Mouse (Mus musculus) liver, embryonic 14.5 days (tissue): Measurements from ENCODE around the gene Pno1. TPM values are rescaled to one million over a fixed set of nuclear protein-coding genes. Genes with fewer than 3 reads are reported as not detected.
A peak's percentile ranks its signal among the peaks of the same experiment; 100 is the strongest.

Source experiments
- ATAC-seq: fragments of 200-750 bp; cut with Nextera tagmentation; 2 replicates; pipeline ENCODE4 v1.8.0; 2017; ENCODE audit warnings: moderate number of reproducible peaks, mild to moderate bottlenecking, moderate library complexity; ENCODE audit not compliant: insufficient read depth
- DNase-seq, 3 experiments: peaks; one replicate each; pipeline ENCODE4 v3.0.0-alpha.2; 2012 to 2013; ENCODE audit warnings: low read depth in 3 of 3, low spot score in 3 of 3
- H3K27ac ChIP-seq: fragments of 300-500 bp; sonication (generic); 2 replicates; pipeline ENCODE4 v1.5.1; 2014; ENCODE audit warnings: moderate library complexity, mild to moderate bottlenecking, control low read depth, inconsistent platforms
- H3K27me3 ChIP-seq: fragments of 300-500 bp; sonication (generic); 2 replicates; pipeline ENCODE4 v1.6.1; 2014; ENCODE audit warnings: mild to moderate bottlenecking, low read length, moderate library complexity; ENCODE audit not compliant: control insufficient read depth, insufficient read depth
- H3K36me3 ChIP-seq: fragments of 300-500 bp; sonication (generic); replicated peaks from 2 replicates; pipeline ENCODE4 v1.6.1; 2014; ENCODE audit warnings: low read depth; ENCODE audit not compliant: control insufficient read depth, insufficient read depth
- H3K4me1 ChIP-seq, 2 experiments: fragments of 200-500 bp in 1 of 2; fragments of 300-500 bp in 1 of 2; sonication (generic) in 1 of 2; replicated peaks; 2 replicates each; pipeline ENCODE4 v1.6.1; 2012 to 2014; ENCODE audit warnings: antibody characterized with exemption in 1 of 2, inconsistent platforms in 1 of 2, low read length in 1 of 2; ENCODE audit not compliant: control insufficient read depth in 2 of 2, insufficient read depth in 2 of 2
- H3K4me2 ChIP-seq: fragments of 300-500 bp; sonication (generic); 2 replicates; pipeline ENCODE4 v1.6.1; 2014; ENCODE audit warnings: low read depth, mild to moderate bottlenecking, control low read depth, moderate library complexity
- H3K4me3 ChIP-seq, 2 experiments: fragments of 200-500 bp in 1 of 2; fragments of 300-500 bp in 1 of 2; sonication (generic) in 1 of 2; 2 replicates each; pipeline ENCODE4 v1.5.1; 2012 to 2014; ENCODE audit warnings: low read depth in 2 of 2, low read length in 2 of 2, mild to moderate bottlenecking in 2 of 2, control low read depth in 1 of 2, inconsistent platforms in 1 of 2, moderate library complexity in 1 of 2; ENCODE audit not compliant: insufficient read depth in 1 of 2
- H3K9ac ChIP-seq: fragments of 300-500 bp; sonication (generic); replicated peaks from 2 replicates; pipeline ENCODE4 v1.6.1; 2014; ENCODE audit warnings: mild to moderate bottlenecking, control low read depth, moderate library complexity
- H3K9me3 ChIP-seq: fragments of 300-500 bp; sonication (generic); 2 replicates; pipeline ENCODE4 v1.6.1; 2016; ENCODE audit warnings: low read length, mixed read lengths; ENCODE audit not compliant: control insufficient read depth
- CTCF ChIP-seq: IDR thresholded peaks from 2 replicates; pipeline ENCODE4 v1.5.1; 2016; ENCODE audit warnings: antibody characterized with exemption, low read depth, control low read depth
- EP300 ChIP-seq: IDR thresholded peaks from 2 replicates; pipeline ENCODE4 v1.6.1; 2016; ENCODE audit warnings: antibody characterized with exemption, low read depth
- WGBS: fragments of 180-500 bp; shearing (Covaris S2); extraction: QIAGEN DNeasy Blood & Tissue Kit; methylation state at CpG from one replicate; pipeline ENCODE4 v1.1.7; 2014; ENCODE audit not compliant: insufficient replicate concordance; 5-methylcytosine and 5-hydroxymethylcytosine counted together
- polyA plus RNA-seq, 2 experiments: library from polyadenylated mRNA; depleted of rRNA in 1 of 2; stranded (reverse) in 1 of 2; unstranded in 1 of 2; fragments of >200 nt; fragmentation: Nextera tagmentation in 1 of 2; extraction: Ambion mirVana in 1 of 2; gene quantifications; 2 replicates each; pipeline versions ENCODE4 v1.2.1 to v1.2.3; 2012 to 2014

Gene Pno1
- polyA plus RNA-seq, 2 experiments, result 10.9 to 45.5 TPM

- Histone ChIP-seq H3K4me2 (peak overlapping the region; percentile 89), H3K36me3 (peaks cover 11% of the 10 kb centered on the region), H3K27ac (peak overlapping the region; percentile 64), H3K4me1 (peaks cover 10 to 15% of the 10 kb centered on the region in 2 experiments), H3K4me3 (peak overlapping the region; percentile 92 to 98), H3K9ac (peak overlapping the region; percentile 85), H3K27me3 (no peaks in the 10 kb centered on the region), H3K9me3 (no peaks in the 10 kb centered on the region)
- DNase-seq (peak in 1 of 3 experiments; percentile 14), ATAC-seq (peak; percentile 2)
- 1% methylated on average over 10 of the region's 10 CpGs for WGBS
- TF ChIP-seq CTCF (no peak), EP300 (no peak)
Measured at GRCm38 (mm10) chr11:17212141-17212495, 750 bp upstream of the Pno1 start.

- Histone ChIP-seq H3K27me3 (no peaks in the 10 kb centered on the region), H3K4me1 (no peaks in the 10 kb centered on the region), H3K36me3 (peaks cover 7% of the 10 kb centered on the region), H3K9me3 (no peaks in the 10 kb centered on the region), H3K9ac (no peak overlapping the region), H3K27ac (no peak overlapping the region), H3K4me2 (no peak overlapping the region), H3K4me3 (no peak overlapping the region)
- DNase-seq (no peak), ATAC-seq (no peak)
- TF ChIP-seq CTCF, result no peak
- TF ChIP-seq EP300, result no peak
- WGBS, result 79% methylated on average over 6 of the region's 6 CpGs
Measured at GRCm38 (mm10) chr11:17202481-17202880, 8.9 kb downstream of the Pno1 start.

GRCm38 (mm10) chr11:17200936-17201335 is 10.4 kb downstream of the Pno1 start:
- TF ChIP-seq EP300 (no peak), CTCF (no peak)
- Histone ChIP-seq H3K36me3 (peaks cover 7% of the 10 kb centered on the region), H3K4me3 (no peak overlapping the region), H3K4me1 (no peaks in the 10 kb centered on the region), H3K27me3 (no peaks in the 10 kb centered on the region), H3K9ac (no peak overlapping the region), H3K9me3 (no peaks in the 10 kb centered on the region), H3K4me2 (no peak overlapping the region), H3K27ac (no peak overlapping the region)
- ATAC-seq (no peak), DNase-seq (no peak)
- WGBS, result 88% methylated on average over 4 of the region's 4 CpGs

- H3K27ac ChIP-seq, result no peak overlapping the region
- no peaks in the 10 kb centered on the region for H3K27me3 ChIP-seq
- no peak overlapping the region for H3K4me3 ChIP-seq
- H3K9me3 ChIP-seq, result no peaks in the 10 kb centered on the region
- no peak overlapping the region for H3K4me2 ChIP-seq
- ATAC-seq, result no peak
- TF ChIP-seq EP300 (no peak), CTCF (no peak)
- WGBS, result 72% methylated on average over 3 of the region's 3 CpGs
- no peak for DNase-seq
- no peaks in the 10 kb centered on the region for H3K4me1 ChIP-seq
- H3K9ac ChIP-seq, result no peak overlapping the region
- H3K36me3 ChIP-seq, result peaks cover 12% of the 10 kb centered on the region
Measured at GRCm38 (mm10) chr11:17199840-17200501, 11.4 kb downstream of the Pno1 start.

GRCm38 (mm10) chr11:17199170-17199569 is 12.2 kb downstream of the Pno1 start:
- no peak overlapping the region for H3K9ac ChIP-seq
- H3K27ac ChIP-seq, result no peak overlapping the region
- 62% methylated on average over 5 of the region's 5 CpGs for WGBS
- H3K27me3 ChIP-seq, result no peaks in the 10 kb centered on the region
- no peak overlapping the region for H3K4me2 ChIP-seq
- DNase-seq (no peak), ATAC-seq (no peak)
- H3K4me1 ChIP-seq, result no peaks in the 10 kb centered on the region
- H3K9me3 ChIP-seq, result no peaks in the 10 kb centered on the region
- H3K4me3 ChIP-seq, result no peak overlapping the region
- peaks cover 14% of the 10 kb centered on the region for H3K36me3 ChIP-seq
- TF ChIP-seq CTCF (no peak), EP300 (no peak)
